Mouse (Mus musculus) layer of hippocampus, postnatal 36 days (tissue): Measurements from ENCODE around the gene Prss23. TPM values are rescaled to one million over a fixed set of nuclear protein-coding genes. Genes with fewer than 3 reads are reported as not detected.

Source experiments
- DNase-seq, 2 experiments: peaks; one replicate each; pipeline ENCODE4 v3.0.0; 2022
- total RNA-seq, 2 experiments: library from RNA; stranded (reverse); gene quantifications; 2 replicates each; pipeline ENCODE4 v1.2.3; 2021

Gene Prss23
- total RNA-seq, 2 experiments from 2014 or later: 13.8 to 14.7 TPM

DNA sequence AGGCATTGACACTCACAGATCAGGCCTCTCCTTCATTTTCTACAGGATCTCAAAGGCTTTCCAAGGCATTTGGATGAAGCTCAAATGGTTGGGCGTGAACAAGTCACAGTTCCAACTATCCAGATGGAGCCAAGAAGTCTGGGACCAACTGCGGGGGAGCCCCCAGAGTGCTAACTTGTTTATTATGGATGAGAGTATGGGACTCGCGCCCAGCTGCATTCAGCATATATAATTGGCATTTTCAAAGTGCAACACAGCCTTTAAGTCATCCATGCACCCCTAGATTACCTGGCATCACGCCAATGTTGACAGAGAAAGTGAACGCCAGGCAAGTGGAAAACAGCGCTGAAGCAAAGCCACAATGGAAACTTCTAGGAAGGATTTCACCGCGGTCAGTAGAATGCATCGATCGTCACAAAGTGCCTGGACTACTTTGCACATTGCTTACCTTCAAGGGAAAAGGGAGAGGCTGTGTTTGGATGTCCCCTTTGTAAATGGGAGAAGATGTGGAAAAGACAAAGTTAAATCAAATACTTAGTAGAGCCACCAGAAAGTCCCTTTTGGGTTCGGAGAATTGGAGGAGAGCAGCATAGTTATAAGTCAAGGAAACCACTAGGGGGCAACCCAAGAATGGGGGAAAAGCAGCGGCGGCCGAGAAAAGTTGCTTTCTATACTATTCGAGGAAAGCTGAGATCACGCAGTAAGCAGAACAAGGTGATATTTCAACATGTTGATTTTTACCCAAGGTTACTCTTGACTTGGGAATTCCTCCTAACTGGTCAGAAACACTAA is 27.3 kb downstream of the Prss23 start:
- DNase-seq: peak; percentile 61 to 68

DNA sequence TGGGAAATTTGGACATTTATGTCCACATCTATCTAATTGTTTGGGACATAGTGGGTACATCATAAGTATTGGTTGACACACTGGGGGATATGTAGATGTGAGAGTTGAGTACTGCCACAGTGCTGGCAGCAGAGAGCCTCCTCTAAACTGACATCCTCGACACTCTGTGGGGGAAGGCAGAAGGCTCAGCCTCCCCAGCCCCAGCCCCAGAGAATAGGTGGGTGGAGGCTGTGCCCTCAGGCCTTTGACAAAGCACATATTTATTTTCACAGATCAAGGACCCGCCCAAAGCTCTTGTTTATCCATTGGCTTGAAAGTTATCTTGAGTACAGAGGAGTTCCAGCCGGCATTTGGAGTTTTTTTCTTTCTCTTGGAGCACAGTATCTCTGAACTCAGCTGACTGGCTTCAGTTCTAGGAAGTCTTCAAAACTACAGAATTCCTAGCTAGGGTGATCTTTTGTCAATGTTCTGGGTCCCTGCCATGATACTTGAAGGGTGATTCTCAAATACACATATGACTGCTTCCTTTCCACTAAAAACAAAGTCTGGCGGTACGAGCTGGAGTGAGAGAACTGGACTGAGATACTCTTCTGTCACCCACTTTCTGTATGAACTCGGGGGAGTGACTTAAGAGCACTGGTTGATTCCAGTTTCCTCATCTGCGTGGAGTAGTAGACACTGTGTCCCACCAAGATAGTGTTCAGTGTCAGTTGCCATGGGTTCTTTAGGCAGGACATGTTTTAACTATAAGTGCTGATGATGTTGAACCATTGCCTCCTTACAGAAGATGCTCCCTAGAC is 43.0 kb downstream of the Prss23 start:
- no peak for DNase-seq

GRCm38 (mm10) chr7:89481723-89482122 is 45.3 kb downstream of the Prss23 start:
- no peak for DNase-seq

- no peak for DNase-seq
Measured at GRCm38 (mm10) chr7:89478490-89478889, 48.5 kb downstream of the Prss23 start.

GRCm38 (mm10) chr7:89477294-89477999 is 49.5 kb downstream of the Prss23 start:
- no peak for DNase-seq

- no peak for DNase-seq
Measured at GRCm38 (mm10) chr7:89473442-89473841, 53.5 kb downstream of the Prss23 start.

- peak; percentile 19 to 26 for DNase-seq
Measured at GRCm38 (mm10) chr7:89463775-89464592, 63.0 kb downstream of the Prss23 start.

- DNase-seq: no peak
Measured at GRCm38 (mm10) chr7:89463246-89463645, 63.7 kb downstream of the Prss23 start.

- DNase-seq: no peak
Measured at GRCm38 (mm10) chr7:89462646-89463207, 64.3 kb downstream of the Prss23 start.

GRCm38 (mm10) chr7:89461351-89461750 is 65.6 kb downstream of the Prss23 start:
- DNase-seq: no peak

- DNase-seq: no peak
Measured at GRCm38 (mm10) chr7:89460911-89461310, 66.1 kb downstream of the Prss23 start.

GRCm38 (mm10) chr7:89459691-89460090 is 67.3 kb downstream of the Prss23 start:
- no peak for DNase-seq

Other genes with a start within 250 kb of the Prss23 start
- gene Tmem135, start 123.0 kb downstream of the Prss23 start, total RNA-seq: 10 to 100 TPM; 72.9 to 82.2 TPM
- gene Fzd4, start 122.8 kb downstream of the Prss23 start, total RNA-seq: 1 to 10 TPM; 7.4 to 9.0 TPM
- 10 to 100 TPM; 86.7 to 87.4 TPM for gene Me3, start 105.2 kb upstream of the Prss23 start, total RNA-seq